Mouse (Mus musculus) small intestine, adult 2 months (tissue): ENCODE results near the gene Lin7a.

Experiments
- CTCF ChIP-seq: fragments of 200-500 bp; IDR thresholded peaks from 2 replicates; pipeline ENCODE4 v1.5.1; 2012; ENCODE audit warnings: low read depth, mild to moderate bottlenecking, control low read depth, inconsistent platforms, low read length, moderate library complexity, mixed read lengths; ENCODE audit not compliant: insufficient replicate concordance, insufficient read length; ENCODE audit errors: extremely low read depth
- POLR2A ChIP-seq: fragments of 200-500 bp; IDR thresholded peaks from 2 replicates; pipeline ENCODE4 v1.6.1; 2012; ENCODE audit warnings: low read depth, mild to moderate bottlenecking, control low read depth, inconsistent platforms, low read length, moderate library complexity

DNA sequence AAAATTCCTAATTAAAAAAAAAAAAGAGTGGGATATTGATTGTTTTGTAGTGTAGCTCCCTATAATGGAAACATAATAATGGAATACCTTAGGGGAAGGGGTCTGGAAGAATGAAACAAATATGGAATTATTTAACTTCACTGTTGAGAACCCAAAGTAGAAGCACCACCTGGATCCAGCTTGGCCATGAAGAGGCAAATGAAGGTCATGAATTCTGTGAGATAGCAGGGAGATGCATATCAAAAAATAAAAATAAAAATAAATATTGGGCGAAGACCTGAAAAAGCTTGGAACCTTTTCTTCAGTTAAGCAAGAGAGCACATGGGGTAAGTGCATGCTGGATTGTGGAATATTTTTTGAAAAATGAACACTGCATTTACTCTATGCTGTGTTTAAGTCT, 43.6 kb upstream of the Lin7a start:
- TF ChIP-seq CTCF (no peak), POLR2A (no peak)
